Mouse (Mus musculus): ENCODE results near the gene Olfr806. TPM values are rescaled to one million over a fixed set of nuclear protein-coding genes. Genes with fewer than 3 reads are reported as not detected.

The Olfr806 gene
- polyA plus RNA-seq (2014; fragmentation: Nextera tagmentation; extraction: Ambion mirVana), result not detected in 2 replicates

DNA sequence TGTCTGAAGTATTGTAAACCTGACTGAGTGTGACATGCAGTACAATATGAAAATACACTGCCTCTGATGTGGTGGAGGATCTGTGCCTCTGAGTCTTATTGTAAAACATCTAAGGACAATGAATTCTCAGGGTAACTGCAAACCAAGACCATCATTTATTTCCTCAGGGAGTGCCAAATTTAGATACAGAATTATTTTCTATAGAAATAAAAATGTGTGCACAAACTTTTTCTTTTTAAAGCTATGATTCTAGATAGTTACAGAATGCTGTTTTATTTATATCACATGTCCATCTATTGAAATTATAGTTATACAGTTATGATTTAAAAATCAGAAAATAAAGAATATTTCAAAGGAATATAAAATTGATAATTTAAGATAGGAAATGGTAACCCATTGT, at the start of gene Olfr806:
Gene Olfr806 (minus strand): TSS at position 101 of the 400 bp plus-strand sequence.
- H3K36me3 ChIP-seq (ENCODE audit: control insufficient read depth, insufficient read depth, low read length), result no peaks in the 10 kb centered on the region
- H3K4me1 ChIP-seq (ENCODE audit: control insufficient read depth, insufficient read depth, low read length), result no peaks in the 10 kb centered on the region
- no peak within 1 kb of the TSS for H3K27ac ChIP-seq (replicated peaks; ENCODE audit: low read depth, low read length)
- ATAC-seq (ENCODE audit: low read depth) (no peak), DNase-seq (ENCODE audit: low spot score) (no peak)
- no peak within 1 kb of the TSS for H3K4me2 ChIP-seq (ENCODE audit: low read depth, low read length)
- no peak within 1 kb of the TSS for H3K4me3 ChIP-seq (ENCODE audit: low read depth, low read length)
- H3K9me3 ChIP-seq (ENCODE audit: control insufficient read depth, low read length), result no peaks in the 10 kb centered on the region
- no peak within 1 kb of the TSS for H3K9ac ChIP-seq (ENCODE audit: low read depth, low read length)
- H3K27me3 ChIP-seq (replicated peaks; ENCODE audit: control insufficient read depth, insufficient read depth, low read length), result no peaks in the 10 kb centered on the region

DNA sequence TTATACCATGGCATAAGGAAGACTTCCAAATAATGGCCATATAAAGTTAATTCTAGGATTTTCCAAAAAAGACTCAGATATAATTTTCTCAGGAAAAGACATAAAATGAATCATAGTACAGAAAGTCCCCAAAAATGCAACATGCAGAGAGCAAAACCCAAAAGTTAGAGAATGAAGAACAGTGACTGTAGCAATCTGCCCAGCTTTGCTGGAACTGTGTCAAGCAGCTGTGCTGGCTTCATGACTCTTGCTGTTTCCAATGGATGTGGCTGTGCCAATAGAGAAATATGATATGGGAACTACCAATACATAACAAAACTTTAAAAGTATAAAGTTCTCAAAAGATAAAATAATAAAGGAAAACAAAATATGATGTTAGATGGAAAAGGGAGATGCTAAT, 36.4 kb upstream of the Olfr806 start:
- H3K27me3 ChIP-seq (replicated peaks; ENCODE audit: control insufficient read depth, insufficient read depth, low read length), result no peaks in the 10 kb centered on the region
- DNase-seq (ENCODE audit: low spot score), result no peak
- H3K9me3 ChIP-seq (ENCODE audit: control insufficient read depth, low read length), result no peaks in the 10 kb centered on the region
- no peaks in the 10 kb centered on the region for H3K36me3 ChIP-seq (ENCODE audit: control insufficient read depth, insufficient read depth, low read length)
- H3K27ac ChIP-seq (replicated peaks; ENCODE audit: low read depth, low read length), result no peak overlapping the region
- no peak overlapping the region for H3K4me2 ChIP-seq (ENCODE audit: low read depth, low read length)
- H3K9ac ChIP-seq (ENCODE audit: low read depth, low read length), result no peak overlapping the region
- no peaks in the 10 kb centered on the region for H3K4me1 ChIP-seq (ENCODE audit: control insufficient read depth, insufficient read depth, low read length)
- no peak overlapping the region for H3K4me3 ChIP-seq (ENCODE audit: low read depth, low read length)
- ATAC-seq (ENCODE audit: low read depth), result no peak

DNA sequence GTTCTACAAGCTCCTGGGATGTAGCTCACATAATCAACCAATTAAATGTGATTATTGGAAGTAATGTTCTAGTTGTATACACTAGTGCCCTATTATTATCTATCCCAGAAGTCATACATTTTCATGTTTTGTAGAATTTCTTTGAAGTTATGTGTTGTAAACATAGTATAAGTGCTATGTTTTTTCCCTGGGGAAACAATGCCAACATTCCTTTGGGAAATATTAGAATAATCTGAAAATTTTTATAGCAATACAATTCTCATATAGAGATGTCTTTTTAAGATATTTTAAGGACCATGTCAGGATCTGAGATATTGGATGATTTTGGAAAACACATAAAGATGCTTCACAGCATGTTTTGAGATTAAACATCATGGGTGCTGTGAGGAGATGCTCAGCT, 32.6 kb upstream of the Olfr806 start, which contains the start of gene Olfr809:
Gene Olfr809 (plus strand): TSS at position 301 of the 400 bp plus-strand sequence.
- no peak for DNase-seq (ENCODE audit: low spot score)
- Histone ChIP-seq H3K9ac (ENCODE audit: low read depth, low read length) (no peak within 1 kb of the TSS), H3K4me2 (ENCODE audit: low read depth, low read length) (no peak within 1 kb of the TSS), H3K4me3 (ENCODE audit: low read depth, low read length) (no peak within 1 kb of the TSS), H3K27ac (replicated peaks; ENCODE audit: low read depth, low read length) (no peak within 1 kb of the TSS), H3K36me3 (ENCODE audit: control insufficient read depth, insufficient read depth, low read length) (no peaks in the 10 kb centered on the region), H3K9me3 (ENCODE audit: control insufficient read depth, low read length) (no peaks in the 10 kb centered on the region), H3K4me1 (ENCODE audit: control insufficient read depth, insufficient read depth, low read length) (no peaks in the 10 kb centered on the region), H3K27me3 (replicated peaks; ENCODE audit: control insufficient read depth, insufficient read depth, low read length) (no peaks in the 10 kb centered on the region)
- ATAC-seq (ENCODE audit: low read depth), result no peak

GRCm38 (mm10) chr10:129765182-129765581, 23.5 kb upstream of the Olfr806 start, which contains the start of gene Olfr808:
TSS of gene Olfr808 (plus strand) at chr10:129765482.
- Histone ChIP-seq H3K9me3 (ENCODE audit: control insufficient read depth, low read length) (no peaks in the 10 kb centered on the region), H3K27ac (replicated peaks; ENCODE audit: low read depth, low read length) (no peak within 1 kb of the TSS), H3K4me2 (ENCODE audit: low read depth, low read length) (no peak within 1 kb of the TSS), H3K4me3 (ENCODE audit: low read depth, low read length) (no peak within 1 kb of the TSS), H3K4me1 (ENCODE audit: control insufficient read depth, insufficient read depth, low read length) (no peaks in the 10 kb centered on the region), H3K27me3 (replicated peaks; ENCODE audit: control insufficient read depth, insufficient read depth, low read length) (no peaks in the 10 kb centered on the region), H3K36me3 (ENCODE audit: control insufficient read depth, insufficient read depth, low read length) (no peaks in the 10 kb centered on the region), H3K9ac (ENCODE audit: low read depth, low read length) (no peak within 1 kb of the TSS)
- WGBS, result 90% methylated on average over 1 of the region's 1 CpGs
- no peak for ATAC-seq (ENCODE audit: low read depth)
- no peak for DNase-seq (ENCODE audit: low spot score)

GRCm38 (mm10) chr10:129757693-129758092, 16.0 kb upstream of the Olfr806 start, which contains the start of gene Olfr807:
TSS of gene Olfr807 (minus strand) at chr10:129757793.
- no peak for ATAC-seq (ENCODE audit: low read depth)
- Histone ChIP-seq H3K9ac (ENCODE audit: low read depth, low read length) (no peak within 1 kb of the TSS), H3K27ac (replicated peaks; ENCODE audit: low read depth, low read length) (no peak within 1 kb of the TSS), H3K36me3 (ENCODE audit: control insufficient read depth, insufficient read depth, low read length) (no peaks in the 10 kb centered on the region), H3K4me3 (ENCODE audit: low read depth, low read length) (no peak within 1 kb of the TSS), H3K9me3 (ENCODE audit: control insufficient read depth, low read length) (no peaks in the 10 kb centered on the region), H3K27me3 (replicated peaks; ENCODE audit: control insufficient read depth, insufficient read depth, low read length) (no peaks in the 10 kb centered on the region), H3K4me2 (ENCODE audit: low read depth, low read length) (no peak within 1 kb of the TSS), H3K4me1 (ENCODE audit: control insufficient read depth, insufficient read depth, low read length) (no peaks in the 10 kb centered on the region)
- DNase-seq (ENCODE audit: low spot score), result no peak
- 86% methylated on average over 1 of the region's 1 CpGs for WGBS

DNA sequence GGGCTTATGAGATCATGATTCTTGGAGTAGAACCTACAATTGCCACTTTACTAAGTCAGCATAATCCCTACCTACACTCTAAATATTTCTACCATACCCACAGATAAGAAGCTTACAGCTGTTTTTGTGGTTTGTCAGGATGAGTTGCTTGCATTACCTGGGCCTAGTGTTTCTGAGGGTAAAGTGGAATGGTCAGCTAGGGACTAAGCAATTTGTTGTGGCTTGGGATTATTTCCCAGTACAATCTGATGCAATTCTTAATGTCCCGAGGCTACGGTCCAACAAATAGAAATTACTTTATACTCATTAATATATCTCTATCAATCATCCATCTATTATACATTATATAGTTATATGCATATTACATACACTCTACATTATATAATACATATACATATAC, 12.4 kb downstream of the Olfr806 start, which contains the start of gene Olfr805:
Gene Olfr805 (minus strand): TSS at position 101 of the 400 bp plus-strand sequence.
- H3K36me3 ChIP-seq (ENCODE audit: control insufficient read depth, insufficient read depth, low read length), result no peaks in the 10 kb centered on the region
- ATAC-seq (ENCODE audit: low read depth) (no peak), DNase-seq (ENCODE audit: low spot score) (no peak)
- no peak within 1 kb of the TSS for H3K4me2 ChIP-seq (ENCODE audit: low read depth, low read length)
- no peaks in the 10 kb centered on the region for H3K27me3 ChIP-seq (replicated peaks; ENCODE audit: control insufficient read depth, insufficient read depth, low read length)
- 84% methylated on average over 2 of the region's 2 CpGs for WGBS
- H3K9me3 ChIP-seq (ENCODE audit: control insufficient read depth, low read length), result no peaks in the 10 kb centered on the region
- no peak within 1 kb of the TSS for H3K4me3 ChIP-seq (ENCODE audit: low read depth, low read length)
- H3K9ac ChIP-seq (ENCODE audit: low read depth, low read length), result no peak within 1 kb of the TSS
- H3K4me1 ChIP-seq (ENCODE audit: control insufficient read depth, insufficient read depth, low read length), result no peaks in the 10 kb centered on the region
- no peak within 1 kb of the TSS for H3K27ac ChIP-seq (replicated peaks; ENCODE audit: low read depth, low read length)

DNA sequence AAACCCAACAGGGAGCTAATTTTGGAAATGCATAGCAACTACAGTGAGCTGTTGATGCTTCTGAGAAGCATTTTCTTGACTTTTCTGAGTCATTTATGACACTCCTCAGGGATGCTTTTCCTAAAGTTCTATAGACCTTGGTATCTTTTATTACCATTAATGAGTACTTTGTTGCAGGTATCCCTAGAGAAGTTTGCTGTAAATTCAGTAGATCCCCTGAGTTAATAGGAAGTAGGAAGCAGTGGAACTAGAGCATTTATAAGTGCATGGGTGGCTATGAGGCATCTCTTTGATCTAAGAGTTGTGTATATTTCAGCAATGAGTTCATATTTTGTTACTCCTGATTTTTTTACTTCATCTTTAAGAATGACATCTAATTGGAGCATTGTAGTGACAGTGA, 38.8 kb downstream of the Olfr806 start, which contains the start of gene Olfr804:
Gene Olfr804 (plus strand): TSS at position 301 of the 400 bp plus-strand sequence.
- H3K4me1 ChIP-seq (ENCODE audit: control insufficient read depth, insufficient read depth, low read length), result no peaks in the 10 kb centered on the region
- ATAC-seq (ENCODE audit: low read depth) (no peak), DNase-seq (ENCODE audit: low spot score) (no peak)
- no peaks in the 10 kb centered on the region for H3K27me3 ChIP-seq (replicated peaks; ENCODE audit: control insufficient read depth, insufficient read depth, low read length)
- no peak within 1 kb of the TSS for H3K4me2 ChIP-seq (ENCODE audit: low read depth, low read length)
- H3K27ac ChIP-seq (replicated peaks; ENCODE audit: low read depth, low read length), result no peak within 1 kb of the TSS
- H3K9me3 ChIP-seq (ENCODE audit: control insufficient read depth, low read length), result no peaks in the 10 kb centered on the region
- no peaks in the 10 kb centered on the region for H3K36me3 ChIP-seq (ENCODE audit: control insufficient read depth, insufficient read depth, low read length)
- H3K9ac ChIP-seq (ENCODE audit: low read depth, low read length), result no peak within 1 kb of the TSS
- no peak within 1 kb of the TSS for H3K4me3 ChIP-seq (ENCODE audit: low read depth, low read length)

- no peak for ATAC-seq (ENCODE audit: low read depth)
- no peaks in the 10 kb centered on the region for H3K27me3 ChIP-seq (replicated peaks; ENCODE audit: control insufficient read depth, insufficient read depth, low read length)
- DNase-seq (ENCODE audit: low spot score), result no peak
- H3K9me3 ChIP-seq (ENCODE audit: control insufficient read depth, low read length), result no peaks in the 10 kb centered on the region
- no peaks in the 10 kb centered on the region for H3K4me1 ChIP-seq (ENCODE audit: control insufficient read depth, insufficient read depth, low read length)
- no peak within 1 kb of the TSS for H3K4me2 ChIP-seq (ENCODE audit: low read depth, low read length)
- H3K27ac ChIP-seq (replicated peaks; ENCODE audit: low read depth, low read length), result no peak within 1 kb of the TSS
- no peak within 1 kb of the TSS for H3K4me3 ChIP-seq (ENCODE audit: low read depth, low read length)
- 70% methylated on average over 2 of the region's 2 CpGs for WGBS
- H3K36me3 ChIP-seq (ENCODE audit: control insufficient read depth, insufficient read depth, low read length), result no peaks in the 10 kb centered on the region
- H3K9ac ChIP-seq (ENCODE audit: low read depth, low read length), result no peak within 1 kb of the TSS
Measured at GRCm38 (mm10) chr10:129694186-129694585, 47.5 kb downstream of the Olfr806 start, which contains the start of gene Olfr803. TSS of gene Olfr803 (minus strand) at chr10:129694286.

DNA sequence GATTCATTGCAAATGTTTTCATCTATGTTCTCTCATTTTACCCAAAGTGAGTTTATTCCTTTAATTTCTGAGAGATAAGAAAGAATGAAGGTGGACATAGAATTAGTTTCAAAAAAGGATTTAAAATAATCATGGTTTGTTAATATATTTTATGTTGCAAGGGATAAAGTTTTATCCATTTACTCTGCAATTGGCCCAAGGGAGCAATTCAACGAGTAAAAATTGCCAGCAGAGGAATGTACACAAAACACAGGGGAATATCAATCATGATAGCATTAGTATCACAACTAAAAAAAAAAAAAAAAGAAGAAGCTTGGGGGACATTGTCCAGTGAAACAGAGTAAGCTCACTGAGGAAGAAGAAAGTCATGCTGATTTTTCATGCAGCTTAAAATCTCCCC, 53.7 kb downstream of the Olfr806 start, which contains the start of gene Olfr802:
Gene Olfr802 (minus strand): TSS at position 101 of the 400 bp plus-strand sequence.
- Histone ChIP-seq H3K9ac (ENCODE audit: low read depth, low read length) (no peak within 1 kb of the TSS), H3K4me1 (ENCODE audit: control insufficient read depth, insufficient read depth, low read length) (no peaks in the 10 kb centered on the region), H3K4me3 (ENCODE audit: low read depth, low read length) (no peak within 1 kb of the TSS), H3K4me2 (ENCODE audit: low read depth, low read length) (no peak within 1 kb of the TSS), H3K9me3 (ENCODE audit: control insufficient read depth, low read length) (no peaks in the 10 kb centered on the region), H3K27me3 (replicated peaks; ENCODE audit: control insufficient read depth, insufficient read depth, low read length) (no peaks in the 10 kb centered on the region), H3K27ac (replicated peaks; ENCODE audit: low read depth, low read length) (no peak within 1 kb of the TSS), H3K36me3 (ENCODE audit: control insufficient read depth, insufficient read depth, low read length) (no peaks in the 10 kb centered on the region)
- no peak for DNase-seq (ENCODE audit: low spot score)
- WGBS, result 55% methylated on average over 1 of the region's 1 CpGs
- ATAC-seq (ENCODE audit: low read depth), result no peak
